Mouse (Mus musculus) heart, adult 2 months (tissue): ENCODE measurements around the gene Bmp7. TPM values are rescaled to one million over a fixed set of nuclear protein-coding genes. Genes with fewer than 3 reads are reported as not detected.

ENCODE experiments used
- DNase-seq, 2 experiments: peaks; one replicate each; pipeline ENCODE4 v3.0.0; 2021
- H3K27ac ChIP-seq: fragments of 200-600 bp; 2 replicates; pipeline ENCODE4 v1.8.1; 2022
- H3K27me3 ChIP-seq: fragments of 200-500 bp; 2 replicates; pipeline ENCODE4 v1.6.1; 2012; ENCODE audit warnings: mild to moderate bottlenecking, low read length, inconsistent platforms, mixed read lengths; ENCODE audit not compliant: control insufficient read depth, insufficient read depth
- H3K36me3 ChIP-seq: fragments of 200-500 bp; 2 replicates; pipeline ENCODE4 v1.6.1; 2012; ENCODE audit warnings: low read length, inconsistent platforms; ENCODE audit not compliant: control insufficient read depth, insufficient read depth
- H3K4me1 ChIP-seq: fragments of 200-500 bp; 2 replicates; pipeline ENCODE4 v1.6.1; 2011; ENCODE audit warnings: low read length; ENCODE audit not compliant: control insufficient read depth, insufficient read depth
- H3K4me3 ChIP-seq: fragments of 200-600 bp; 2 replicates; pipeline ENCODE4 v1.8.1; 2022
- H3K79me2 ChIP-seq: fragments of 200-500 bp; replicated peaks from 2 replicates; pipeline ENCODE4 v1.6.1; 2012; ENCODE audit warnings: mild to moderate bottlenecking, inconsistent platforms, low read length, moderate library complexity, mixed read lengths; ENCODE audit not compliant: control insufficient read depth, insufficient read depth
- H3K9ac ChIP-seq: fragments of 200-500 bp; 2 replicates; pipeline ENCODE4 v1.6.1; 2012; ENCODE audit warnings: low read depth, mild to moderate bottlenecking, control low read depth, inconsistent platforms, low read length, mixed read lengths
- CTCF ChIP-seq: fragments of 200-600 bp; IDR thresholded peaks from 2 replicates; pipeline ENCODE4 v1.8.1; 2022; ENCODE audit warnings: antibody characterized with exemption, mild to moderate bottlenecking, moderate library complexity
- EP300 ChIP-seq: fragments of 200-500 bp; IDR thresholded peaks from 2 replicates; pipeline ENCODE4 v1.6.1; 2011; ENCODE audit warnings: low read depth, low read length, control low read depth; ENCODE audit not compliant: insufficient read depth
- POLR2A ChIP-seq: fragments of 200-500 bp; IDR thresholded peaks from 2 replicates; pipeline ENCODE4 v1.6.1; 2011; ENCODE audit warnings: mild to moderate bottlenecking, low read depth, low read length, control low read depth; ENCODE audit not compliant: insufficient read depth
- WGBS: fragments of 180-500 bp; shearing (Covaris S2); methylation state at CpG from one replicate; pipeline ENCODE4 v1.1.7; 2018; 5-methylcytosine and 5-hydroxymethylcytosine counted together
- intact Hi-C: fragments of 180-260 bp; cut with DNase I; formaldehyde crosslinking; loops from one replicate; pipeline ENCODE4 v1.15.1; 2025
- polyA plus RNA-seq: library from polyadenylated mRNA; depleted of rRNA; stranded (reverse); fragments of >200 nt; gene quantifications from 2 replicates; pipeline ENCODE4 v1.2.3, GENCODE M21; 2012
- total RNA-seq, 2 experiments: library from RNA; stranded (reverse); gene quantifications; 2 replicates each; pipeline ENCODE4 v1.2.3; 2021

The Bmp7 gene
- total and polyA plus RNA-seq, 3 experiments: 0.86 to 2.1 (median 0.94) TPM

DNA sequence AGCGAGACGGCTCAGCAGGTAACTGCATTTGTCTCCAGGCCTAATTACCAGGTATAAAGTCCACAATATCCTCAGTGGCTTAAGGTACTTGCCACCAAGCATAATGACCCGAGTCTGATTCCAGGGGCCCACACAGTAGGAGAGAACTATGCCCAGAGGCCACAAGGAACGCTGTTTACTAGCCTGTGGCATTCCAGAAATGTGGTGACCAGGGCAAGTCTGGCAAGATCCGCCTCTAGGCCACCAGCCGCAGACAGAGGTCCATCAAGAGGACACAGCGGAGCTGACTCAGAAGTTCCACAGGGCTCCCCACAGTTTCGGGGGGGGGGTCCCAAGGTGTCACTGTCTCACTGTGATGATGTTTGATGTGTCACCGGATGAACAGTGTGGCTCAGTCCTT is 34.0 kb downstream of the Bmp7 start:
- no peak for TF ChIP-seq POLR2A
- no peak overlapping the region for H3K9ac ChIP-seq
- no peak overlapping the region for H3K4me3 ChIP-seq
- H3K36me3 ChIP-seq: no peaks in the 10 kb centered on the region
- intact Hi-C loops: no loop called here
- H3K4me1 ChIP-seq: no peaks in the 10 kb centered on the region
- no peak overlapping the region for H3K27ac ChIP-seq
- H3K27me3 ChIP-seq: no peaks in the 10 kb centered on the region
- H3K79me2 ChIP-seq: no peaks in the 10 kb centered on the region
- DNase-seq: no peak
- WGBS: 67% methylated on average over 9 of the region's 9 CpGs

DNA sequence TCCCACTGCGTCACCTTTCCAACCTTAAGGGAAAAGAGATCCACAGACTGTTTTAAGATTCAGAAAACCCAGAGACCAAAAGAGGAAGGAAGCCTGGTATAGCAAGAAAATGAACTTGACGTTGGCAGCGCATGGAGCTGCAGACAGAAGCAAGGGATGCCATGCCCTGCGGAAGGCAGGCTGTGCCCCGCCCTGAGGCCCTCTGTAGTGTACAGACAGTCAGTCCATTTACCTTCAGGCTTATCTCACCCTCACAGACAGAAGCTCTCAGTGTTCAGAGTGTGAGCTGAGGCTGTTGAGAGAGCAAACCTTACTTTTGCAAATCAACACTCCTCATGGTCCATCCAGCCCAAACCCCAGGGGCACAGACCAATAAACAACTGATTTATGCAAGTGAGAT is 35.1 kb downstream of the Bmp7 start:
- H3K36me3 ChIP-seq: no peaks in the 10 kb centered on the region
- intact Hi-C loops: no loop called here
- H3K4me3 ChIP-seq: no peak overlapping the region
- no peak overlapping the region for H3K9ac ChIP-seq
- no peaks in the 10 kb centered on the region for H3K79me2 ChIP-seq
- H3K27ac ChIP-seq: no peak overlapping the region
- H3K4me1 ChIP-seq: no peaks in the 10 kb centered on the region
- TF ChIP-seq EP300 (no peak), CTCF (no peak), POLR2A (no peak)
- no peaks in the 10 kb centered on the region for H3K27me3 ChIP-seq
- 76% methylated on average over 5 of the region's 5 CpGs for WGBS
- no peak for DNase-seq

DNA sequence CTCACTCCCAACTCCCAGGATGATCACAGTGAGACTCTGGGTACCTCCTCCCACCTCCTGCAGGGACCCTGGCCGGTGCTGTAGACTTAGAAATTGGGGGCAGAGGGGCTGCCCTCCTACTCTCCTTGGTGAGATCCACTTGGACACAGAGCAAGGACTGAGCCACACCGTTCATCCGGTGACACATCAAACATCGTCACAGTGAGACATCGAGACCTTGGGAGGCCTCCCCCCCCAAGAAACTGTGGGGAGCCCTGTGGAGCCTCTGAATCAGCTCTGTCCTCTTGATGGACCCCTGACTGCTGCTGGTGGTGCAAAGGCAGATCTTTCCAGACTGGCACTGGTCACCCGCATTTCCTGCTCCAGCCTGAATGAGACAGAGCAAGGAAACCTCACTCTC is 35.5 kb downstream of the Bmp7 start:
- Histone ChIP-seq H3K27ac (no peak overlapping the region), H3K79me2 (no peaks in the 10 kb centered on the region), H3K36me3 (no peaks in the 10 kb centered on the region), H3K4me1 (no peaks in the 10 kb centered on the region), H3K4me3 (no peak overlapping the region), H3K27me3 (no peaks in the 10 kb centered on the region), H3K9ac (no peak overlapping the region)
- DNase-seq: no peak
- TF ChIP-seq EP300 (no peak), POLR2A (no peak), CTCF (no peak)
- 88% methylated on average over 6 of the region's 6 CpGs for WGBS
- intact Hi-C loops: no loop called here

DNA sequence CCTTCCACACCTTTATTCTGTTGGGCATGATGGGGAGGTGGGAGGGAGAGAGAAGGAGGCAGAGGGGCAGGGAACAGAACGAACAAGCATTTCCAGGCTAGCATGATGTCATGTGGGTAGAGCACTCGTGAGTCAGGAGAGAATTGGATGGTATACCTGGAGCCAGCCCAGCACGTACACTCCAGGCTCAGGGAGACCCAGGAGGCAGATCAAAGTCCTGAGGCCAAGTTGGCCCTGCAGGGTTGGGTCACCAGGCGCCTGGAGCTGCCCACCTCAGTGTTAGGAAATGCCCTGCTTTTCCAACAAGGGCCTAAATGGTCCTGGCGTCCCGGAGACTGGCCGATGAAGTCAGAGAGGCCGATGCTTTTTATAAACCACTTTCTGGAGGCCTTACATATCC is 36.6 kb downstream of the Bmp7 start:
- no peaks in the 10 kb centered on the region for H3K4me1 ChIP-seq
- H3K36me3 ChIP-seq: no peaks in the 10 kb centered on the region
- H3K27me3 ChIP-seq: no peaks in the 10 kb centered on the region
- WGBS: 78% methylated on average over 8 of the region's 8 CpGs
- TF ChIP-seq CTCF (no peak), POLR2A (no peak), EP300 (no peak)
- H3K27ac ChIP-seq: no peak overlapping the region
- intact Hi-C loops: no loop called here
- H3K4me3 ChIP-seq: no peak overlapping the region
- DNase-seq: no peak
- H3K79me2 ChIP-seq: no peaks in the 10 kb centered on the region
- no peak overlapping the region for H3K9ac ChIP-seq

DNA sequence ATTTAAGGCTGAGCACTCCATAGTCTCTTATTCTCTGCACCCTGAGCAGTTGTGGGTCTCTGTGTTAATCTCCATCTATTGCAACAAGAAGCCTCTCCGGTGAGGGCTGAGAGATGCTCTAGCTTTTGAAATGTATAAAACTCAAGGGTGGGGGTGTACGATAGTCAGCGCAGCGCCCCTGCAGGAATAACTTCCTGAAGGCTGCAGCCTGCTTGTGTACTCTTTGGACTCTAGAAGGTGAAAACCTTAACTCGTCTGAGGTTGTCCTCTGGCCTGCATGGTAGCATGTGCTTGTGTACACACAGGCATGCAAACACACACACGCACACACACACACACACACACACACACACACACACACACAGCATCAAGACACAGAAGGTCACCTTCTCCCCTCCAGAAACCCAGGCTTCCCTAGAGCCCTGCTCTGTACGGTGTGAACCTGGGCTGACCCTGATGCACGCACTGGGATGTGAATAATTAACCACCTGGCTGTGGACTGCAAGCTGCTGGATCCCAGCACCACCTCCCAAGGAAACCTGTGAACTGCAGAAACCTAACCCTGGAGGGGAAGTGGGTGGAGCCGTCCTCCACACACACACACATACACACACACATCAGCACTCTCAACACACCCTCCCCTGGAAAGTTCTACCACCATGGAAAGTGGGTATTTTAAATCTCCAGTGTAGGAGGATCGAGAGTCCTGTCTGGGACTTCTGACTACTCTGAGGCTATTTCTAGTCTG is 39.0 kb downstream of the Bmp7 start:
- no peaks in the 10 kb centered on the region for H3K79me2 ChIP-seq
- no peaks in the 10 kb centered on the region for H3K4me1 ChIP-seq
- TF ChIP-seq EP300 (no peak), CTCF (no peak), POLR2A (no peak)
- no peak overlapping the region for H3K9ac ChIP-seq
- H3K36me3 ChIP-seq: no peaks in the 10 kb centered on the region
- no peaks in the 10 kb centered on the region for H3K27me3 ChIP-seq
- intact Hi-C loops: no loop called here
- H3K27ac ChIP-seq: no peak overlapping the region
- no peak overlapping the region for H3K4me3 ChIP-seq
- DNase-seq: no peak
- WGBS: 69% methylated on average over 10 of the region's 10 CpGs

DNA sequence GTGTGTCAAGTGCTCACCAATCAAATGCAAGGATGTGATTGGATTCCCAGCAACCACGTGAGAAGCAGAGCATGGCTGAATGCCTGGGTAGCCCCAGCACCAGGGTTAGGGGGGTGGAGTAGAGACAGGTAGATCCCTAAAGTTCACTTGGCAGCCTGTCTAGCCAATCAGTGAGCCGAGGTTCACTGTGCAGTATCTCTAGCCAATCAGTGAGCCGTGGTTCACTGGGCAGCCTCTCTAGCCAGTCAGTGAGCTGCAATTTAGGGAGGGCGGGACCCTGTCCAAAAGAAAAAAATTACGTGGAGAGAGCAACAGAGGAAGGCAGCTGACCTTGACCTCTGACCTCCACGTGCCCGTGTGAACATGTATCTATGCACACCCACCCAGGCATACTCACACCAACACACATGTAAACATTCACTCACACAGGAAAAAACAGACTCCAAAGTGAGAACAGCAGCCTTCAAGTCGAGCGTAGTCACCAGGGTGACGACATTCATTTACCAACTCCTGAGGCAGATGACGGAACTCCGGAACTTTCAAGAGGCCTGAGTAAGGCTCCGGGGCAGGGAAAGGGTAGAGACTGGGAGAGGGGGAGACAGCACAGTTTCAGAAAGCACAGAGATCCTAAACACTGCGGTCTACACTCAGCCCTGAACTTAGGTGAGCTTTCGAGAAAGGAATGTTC is 50.2 kb downstream of the Bmp7 start:
- Histone ChIP-seq H3K27me3 (no peaks in the 10 kb centered on the region), H3K79me2 (no peaks in the 10 kb centered on the region), H3K36me3 (no peaks in the 10 kb centered on the region), H3K9ac (no peak overlapping the region), H3K4me1 (no peaks in the 10 kb centered on the region), H3K27ac (no peak overlapping the region), H3K4me3 (no peak overlapping the region)
- TF ChIP-seq POLR2A (no peak), EP300 (no peak), CTCF (no peak)
- intact Hi-C loops: no loop called here
- DNase-seq: no peak
- WGBS: 67% methylated on average over 15 of the region's 15 CpGs
